Mouse (Mus musculus): ENCODE measurements around the gene Foxj3. TPM values are rescaled to one million over a fixed set of nuclear protein-coding genes. Genes with fewer than 3 reads are reported as not detected.

Gene Foxj3
- polyA plus RNA-seq, 1 experiment: 0.27 TPM

GRCm38 (mm10) chr4:119631115-119631919, 94.5 kb downstream of the Foxj3 start:
- TF ChIP-seq TAL1 (IDR thresholded peaks at IDR 0.05; ENCODE audit: low read length) (no peak), GATA1 (IDR thresholded peaks at IDR 0.05; ENCODE audit: low read length) (no peak)
- Histone ChIP-seq H3K4me3 (replicated peaks) (no peak overlapping the region), H3K27me3 (ENCODE audit: control insufficient read depth) (no peaks in the 10 kb centered on the region)

GRCm38 (mm10) chr4:119632721-119633120, 95.9 kb downstream of the Foxj3 start:
- no peaks in the 10 kb centered on the region for H3K9me3 ChIP-seq (ENCODE audit: control insufficient read depth, low read length)
- H3K4me3 ChIP-seq (replicated peaks): no peak overlapping the region
- peaks cover 23% of the 10 kb centered on the region for H3K36me3 ChIP-seq (ENCODE audit: control insufficient read depth)
- H3K27me3 ChIP-seq (ENCODE audit: control insufficient read depth): no peaks in the 10 kb centered on the region
- TF ChIP-seq TAL1 (IDR thresholded peaks at IDR 0.05; ENCODE audit: low read length) (no peak), GATA1 (IDR thresholded peaks at IDR 0.05; ENCODE audit: low read length) (no peak)
- H3K4me1 ChIP-seq (ENCODE audit: control insufficient read depth): no peaks in the 10 kb centered on the region; the same call in 1 of the 2 replicates

More at GRCm38 (mm10) chr4:119631115-119631919, 94.5 kb downstream of the Foxj3 start:
- H3K9me3 ChIP-seq (ENCODE audit: control insufficient read depth, low read length): no peaks in the 10 kb centered on the region
- peaks cover 31% of the 10 kb centered on the region for H3K36me3 ChIP-seq (ENCODE audit: control insufficient read depth)
- no peaks in the 10 kb centered on the region for H3K4me1 ChIP-seq (ENCODE audit: control insufficient read depth)

GRCm38 (mm10) chr4:119633342-119633741, 96.5 kb downstream of the Foxj3 start:
- Histone ChIP-seq H3K9me3 (ENCODE audit: control insufficient read depth, low read length) (no peaks in the 10 kb centered on the region), H3K27me3 (ENCODE audit: control insufficient read depth) (no peaks in the 10 kb centered on the region), H3K36me3 (ENCODE audit: control insufficient read depth) (peaks cover 23% of the 10 kb centered on the region), H3K4me1 (ENCODE audit: control insufficient read depth) (no peaks in the 10 kb centered on the region; the same call in 1 of the 2 replicates), H3K4me3 (replicated peaks) (no peak overlapping the region)
- TF ChIP-seq GATA1 (IDR thresholded peaks at IDR 0.05; ENCODE audit: low read length) (no peak), TAL1 (IDR thresholded peaks at IDR 0.05; ENCODE audit: low read length) (no peak)

GRCm38 (mm10) chr4:119633948-119634347, 97.1 kb downstream of the Foxj3 start:
- H3K27me3 ChIP-seq (ENCODE audit: control insufficient read depth): no peaks in the 10 kb centered on the region
- no peak overlapping the region for H3K4me3 ChIP-seq (replicated peaks)
- TF ChIP-seq TAL1 (IDR thresholded peaks at IDR 0.05; ENCODE audit: low read length) (no peak), GATA1 (IDR thresholded peaks at IDR 0.05; ENCODE audit: low read length) (no peak)
- H3K9me3 ChIP-seq (ENCODE audit: control insufficient read depth, low read length): no peaks in the 10 kb centered on the region
- no peaks in the 10 kb centered on the region; the same call in 1 of the 2 replicates for H3K4me1 ChIP-seq (ENCODE audit: control insufficient read depth)
- H3K36me3 ChIP-seq (ENCODE audit: control insufficient read depth): peaks cover 22% of the 10 kb centered on the region

- no peaks in the 10 kb centered on the region for H3K27me3 ChIP-seq (ENCODE audit: control insufficient read depth)
- H3K4me1 ChIP-seq (ENCODE audit: control insufficient read depth): no peaks in the 10 kb centered on the region; the same call in 1 of the 2 replicates
- H3K4me3 ChIP-seq (replicated peaks): no peak overlapping the region
- no peaks in the 10 kb centered on the region for H3K9me3 ChIP-seq (ENCODE audit: control insufficient read depth, low read length)
- no peak for TF ChIP-seq GATA1 (IDR thresholded peaks at IDR 0.05; ENCODE audit: low read length)
- no peak for TF ChIP-seq TAL1 (IDR thresholded peaks at IDR 0.05; ENCODE audit: low read length)
- H3K36me3 ChIP-seq (ENCODE audit: control insufficient read depth): peaks cover 12% of the 10 kb centered on the region
These were observed 98.3 kb downstream of the Foxj3 start for GRCm38 (mm10) chr4:119634908-119635660.

GRCm38 (mm10) chr4:119635686-119636085, 98.9 kb downstream of the Foxj3 start:
- H3K9me3 ChIP-seq (ENCODE audit: control insufficient read depth, low read length): no peaks in the 10 kb centered on the region
- H3K4me3 ChIP-seq (replicated peaks): no peak overlapping the region
- no peak for TF ChIP-seq GATA1 (IDR thresholded peaks at IDR 0.05; ENCODE audit: low read length)
- TF ChIP-seq TAL1 (IDR thresholded peaks at IDR 0.05; ENCODE audit: low read length): no peak
- no peaks in the 10 kb centered on the region for H3K27me3 ChIP-seq (ENCODE audit: control insufficient read depth)
- no peaks in the 10 kb centered on the region; the same call in 1 of the 2 replicates for H3K4me1 ChIP-seq (ENCODE audit: control insufficient read depth)
- H3K36me3 ChIP-seq (ENCODE audit: control insufficient read depth): peaks cover 9% of the 10 kb centered on the region

GRCm38 (mm10) chr4:119636731-119637130, 99.9 kb downstream of the Foxj3 start:
- Histone ChIP-seq H3K4me3 (replicated peaks) (no peak overlapping the region), H3K36me3 (ENCODE audit: control insufficient read depth) (peaks cover 4% of the 10 kb centered on the region; the same call in 1 of the 2 replicates), H3K4me1 (ENCODE audit: control insufficient read depth) (no peaks in the 10 kb centered on the region; the same call in 1 of the 2 replicates), H3K27me3 (ENCODE audit: control insufficient read depth) (no peaks in the 10 kb centered on the region), H3K9me3 (ENCODE audit: control insufficient read depth, low read length) (no peaks in the 10 kb centered on the region)
- TF ChIP-seq GATA1 (IDR thresholded peaks at IDR 0.05; ENCODE audit: low read length) (no peak), TAL1 (IDR thresholded peaks at IDR 0.05; ENCODE audit: low read length) (no peak)

GRCm38 (mm10) chr4:119637176-119637845, 100.5 kb downstream of the Foxj3 start, which contains the start of gene Guca2a:
Gene Guca2a (plus strand): TSS chr4:119637704.
- no peak within 1 kb of the TSS for H3K4me3 ChIP-seq (replicated peaks)
- TF ChIP-seq TAL1 (IDR thresholded peaks at IDR 0.05; ENCODE audit: low read length) (no peak), GATA1 (IDR thresholded peaks at IDR 0.05; ENCODE audit: low read length) (no peak)
- no peaks in the 10 kb centered on the region; the same call in 1 of the 2 replicates for H3K4me1 ChIP-seq (ENCODE audit: control insufficient read depth)
- H3K9me3 ChIP-seq (ENCODE audit: control insufficient read depth, low read length): no peaks in the 10 kb centered on the region
- no peaks in the 10 kb centered on the region for H3K27me3 ChIP-seq (ENCODE audit: control insufficient read depth)
- peaks cover 4% of the 10 kb centered on the region; the same call in 1 of the 2 replicates for H3K36me3 ChIP-seq (ENCODE audit: control insufficient read depth)

Data from erythroblast, embryonic 14.5 days (primary cell).